ENCODE assay signal across 9 mouse cellular contexts in genomic region chr9:61163671-61164288, GRCm38 (mm10).
A peak's percentile ranks its signal among the peaks of the same experiment; 100 is the strongest.
DNase-seq lines count a peak whose midpoint lies in the region; ATAC-seq and TF ChIP-seq lines count a peak whose summit lies in the region.
"Had no signal": no experiment of that assay in that cellular context is flagged by ENCODE, and none has a peak within 500 bp of the region (broad histone marks: within the 10 kb centered on the region; RNA-seq: fewer than 3 reads in every experiment).

No protein-coding gene starts in this region.

- H3K4me1 ChIP-seq in liver, adult 2 months (ENCODE audit: control insufficient read depth, insufficient read depth, low read length), result no peaks in the 10 kb centered on the region
- no peaks in the 10 kb centered on the region for H3K4me1 ChIP-seq in liver, postnatal 0 days (ENCODE audit: insufficient read depth)
- H3K4me1 ChIP-seq in embryonic facial prominence, embryonic 14.5 days (ENCODE audit: control insufficient read depth, insufficient read depth, low read length), result peaks cover 39% of the 10 kb centered on the region
- H3K4me1 ChIP-seq in intestine, embryonic 16.5 days (ENCODE audit: control insufficient read depth, insufficient read depth, low read length), result peaks cover 39% of the 10 kb centered on the region

- no peak for TF ChIP-seq EP300 in liver, postnatal 0 days (IDR thresholded peaks at IDR 0.05; ENCODE audit: low read depth)

- TF ChIP-seq CTCF in liver, adult 2 months (IDR thresholded peaks at IDR 0.05; ENCODE audit: low read depth, low read length), result no peak
- no peak for TF ChIP-seq CTCF in liver, postnatal 0 days (IDR thresholded peaks at IDR 0.05; ENCODE audit: low read depth)

- H3K27ac ChIP-seq in liver, adult 2 months (replicated peaks; ENCODE audit: insufficient read depth, low read depth, low read length), result no peak overlapping the region
- H3K27ac ChIP-seq in liver, postnatal 0 days (ENCODE audit: low read depth), result no peak overlapping the region
- H3K27ac ChIP-seq in embryonic facial prominence, embryonic 14.5 days (replicated peaks; ENCODE audit: low read depth, low read length), result peak overlapping the region; percentile 64
- peak overlapping the region; percentile 55 for H3K27ac ChIP-seq in intestine, embryonic 16.5 days (ENCODE audit: low read length)

- TF ChIP-seq POLR2A in liver, adult 2 months (IDR thresholded peaks at IDR 0.05; ENCODE audit: extremely low read depth, insufficient read depth, low read length), result no peak

- 85% methylated on average over 19 of the region's 19 CpGs for WGBS in liver, adult 2 months
- 69% methylated on average over 19 of the region's 19 CpGs for WGBS in liver, postnatal 0 days (ENCODE audit: insufficient replicate concordance)
- 20% methylated on average over 19 of the region's 19 CpGs for WGBS in embryonic facial prominence, embryonic 14.5 days
- 41% methylated on average over 19 of the region's 19 CpGs for WGBS in intestine, embryonic 16.5 days

- peak; percentile 43 for DNase-seq in liver, adult 2 months (ENCODE audit: extremely low read depth, low read depth, low spot score)
- no peak for DNase-seq in liver, postnatal 0 days
- peak; percentile 96 for DNase-seq in embryonic facial prominence, embryonic 14.5 days (ENCODE audit: low spot score)
- DNase-seq in lung, postnatal 4 days, result peak; percentile 54 to 82
- DNase-seq in spleen, adult 18-20 months, result no peak
- no peak for DNase-seq in adipocyte (ENCODE audit: low spot score)
- no peak for DNase-seq in right cerebral cortex, adult 2 months (ENCODE audit: low spot score in 2 of 2)
- DNase-seq: cerebellum, adult 18-20 months had no signal

- H3K9me3 ChIP-seq in liver, postnatal 0 days (ENCODE audit: low read length), result no peaks in the 10 kb centered on the region
- no peaks in the 10 kb centered on the region for H3K9me3 ChIP-seq in embryonic facial prominence, embryonic 14.5 days (ENCODE audit: control insufficient read depth, low read length)
- H3K9me3 ChIP-seq in intestine, embryonic 16.5 days (ENCODE audit: control insufficient read depth, low read length), result no peaks in the 10 kb centered on the region

- H3K9ac ChIP-seq in liver, adult 2 months (ENCODE audit: low read depth, low read length), result no peak overlapping the region
- H3K9ac ChIP-seq in liver, postnatal 0 days (replicated peaks), result no peak overlapping the region
- no peak overlapping the region for H3K9ac ChIP-seq in embryonic facial prominence, embryonic 14.5 days (ENCODE audit: low read depth, low read length)
- no peak overlapping the region for H3K9ac ChIP-seq in intestine, embryonic 16.5 days (ENCODE audit: low read depth, low read length)

- no peaks in the 10 kb centered on the region for H3K27me3 ChIP-seq in liver, adult 2 months (ENCODE audit: control insufficient read depth, insufficient read depth, low read length)
- 0 out of 2 replicates have a peak, but pooled peaks cover 3% of the 10 kb centered on the region for H3K27me3 ChIP-seq in liver, postnatal 0 days (ENCODE audit: insufficient read depth, low read length)
- H3K27me3 ChIP-seq in embryonic facial prominence, embryonic 14.5 days (replicated peaks; ENCODE audit: control insufficient read depth, insufficient read depth, low read length), result peaks cover 5% of the 10 kb centered on the region; the same call in 1 of the 2 replicates
- H3K27me3 ChIP-seq in intestine, embryonic 16.5 days (replicated peaks; ENCODE audit: control insufficient read depth, insufficient read depth, low read length), result no peaks in the 10 kb centered on the region

- no peaks in the 10 kb centered on the region for H3K36me3 ChIP-seq in liver, adult 2 months (ENCODE audit: control insufficient read depth, insufficient read depth, low read length)
- no peaks in the 10 kb centered on the region for H3K36me3 ChIP-seq in liver, postnatal 0 days (replicated peaks; ENCODE audit: insufficient read depth, low read length)
- no peaks in the 10 kb centered on the region for H3K36me3 ChIP-seq in embryonic facial prominence, embryonic 14.5 days (ENCODE audit: control insufficient read depth, insufficient read depth, low read length)
- H3K36me3 ChIP-seq in intestine, embryonic 16.5 days (ENCODE audit: control insufficient read depth, insufficient read depth, low read length), result no peaks in the 10 kb centered on the region

- no peak overlapping the region for H3K4me3 ChIP-seq in liver, adult 2 months (ENCODE audit: insufficient read depth, low read depth, low read length)
- no peak overlapping the region for H3K4me3 ChIP-seq in liver, postnatal 0 days (ENCODE audit: low read depth, low read length)
- H3K4me3 ChIP-seq in embryonic facial prominence, embryonic 14.5 days (ENCODE audit: low read depth, low read length), result no peak overlapping the region
- no peak overlapping the region for H3K4me3 ChIP-seq in intestine, embryonic 16.5 days (ENCODE audit: low read length)

- H3K79me2 ChIP-seq in liver, adult 2 months (ENCODE audit: control insufficient read depth, insufficient read depth, low read length), result no peaks in the 10 kb centered on the region

- no peak overlapping the region for H3K4me2 ChIP-seq in liver, postnatal 0 days (ENCODE audit: low read depth, low read length)
- peak overlapping the region; percentile 34 for H3K4me2 ChIP-seq in embryonic facial prominence, embryonic 14.5 days (ENCODE audit: low read depth, low read length)
- H3K4me2 ChIP-seq in intestine, embryonic 16.5 days (ENCODE audit: low read depth, low read length), result no peak overlapping the region

- no peak for ATAC-seq in liver, postnatal 0 days
- ATAC-seq in embryonic facial prominence, embryonic 14.5 days (ENCODE audit: low read depth), result peak; percentile 66
- ATAC-seq in intestine, embryonic 16.5 days, result 0 out of 2 replicates have a peak, but pooled peaks have one; percentile 27

Comparison
In these comparisons a context has a peak if more than half of its experiments do, and no peak if none do; other contexts are left out.
1. DNase-seq: peak in liver, adult 2 months (single experiment), embryonic facial prominence, embryonic 14.5 days (single experiment) and lung, postnatal 4 days (2 of 2); none in liver, postnatal 0 days (single experiment), spleen, adult 18-20 months (0 of 2), adipocyte (single experiment) and right cerebral cortex, adult 2 months (0 of 2).
2. H3K27ac ChIP-seq: peak in embryonic facial prominence, embryonic 14.5 days (single experiment) and intestine, embryonic 16.5 days (single experiment); none in liver, adult 2 months (single experiment) and liver, postnatal 0 days (single experiment).